Mouse (Mus musculus) midbrain, embryonic 10.5 days (tissue): ENCODE results near the gene Rbm20. TPM values are rescaled to one million over a fixed set of nuclear protein-coding genes. Genes with fewer than 3 reads are reported as not detected.

Experiments
- DNase-seq: peaks from one replicate; pipeline ENCODE4 v3.0.0-alpha.2; 2017; ENCODE audit warnings: low spot score
- H3K27ac ChIP-seq: fragments of 300-500 bp; sonication (generic); replicated peaks from 2 replicates; pipeline ENCODE4 v1.5.1; 2016; ENCODE audit warnings: mild to moderate bottlenecking
- H3K27me3 ChIP-seq: fragments of 300-500 bp; sonication (generic); 2 replicates; pipeline ENCODE4 v1.6.1; 2016; ENCODE audit warnings: low read depth, mild to moderate bottlenecking; ENCODE audit not compliant: poor library complexity, severe bottlenecking
- H3K36me3 ChIP-seq: fragments of 300-500 bp; sonication (generic); 2 replicates; pipeline ENCODE4 v1.6.1; 2016; ENCODE audit warnings: mild to moderate bottlenecking, moderate library complexity
- H3K4me1 ChIP-seq: fragments of 300-500 bp; sonication (generic); 2 replicates; pipeline ENCODE4 v1.6.1; 2016
- H3K4me3 ChIP-seq: fragments of 300-500 bp; sonication (generic); 2 replicates; pipeline ENCODE4 v1.5.1; 2016; ENCODE audit warnings: mild to moderate bottlenecking, moderate library complexity
- H3K9me3 ChIP-seq: fragments of 300-500 bp; sonication (generic); replicated peaks from 2 replicates; pipeline ENCODE4 v1.6.1; 2016; ENCODE audit warnings: mild to moderate bottlenecking
- WGBS: fragments of 180-500 bp; shearing (Covaris S2); methylation state at CpG from one replicate; pipeline ENCODE4 v1.1.7; 2016; 5-methylcytosine and 5-hydroxymethylcytosine counted together
- polyA plus RNA-seq: library from polyadenylated mRNA; unstranded; fragments of >200 nt; fragmentation: Nextera tagmentation; extraction: Ambion mirVana; gene quantifications from 2 replicates; pipeline ENCODE4 v1.2.1, GENCODE M21; 2016

Rbm20 gene
- polyA plus RNA-seq, 1 experiment from 2014 or later = 0.75 TPM

GRCm38 (mm10) chr19:53708401-53708800, 31.3 kb downstream of the Rbm20 start:
- Histone ChIP-seq H3K36me3 (no peaks in the 10 kb centered on the region), H3K27ac (no peak overlapping the region), H3K9me3 (peaks cover 3% of the 10 kb centered on the region; the same call in 1 of the 2 replicates), H3K4me3 (no peak overlapping the region), H3K4me1 (peaks cover 15% of the 10 kb centered on the region), H3K27me3 (no peaks in the 10 kb centered on the region)
- WGBS = 80% methylated on average over 11 of the region's 11 CpGs
- no peak for DNase-seq

DNA sequence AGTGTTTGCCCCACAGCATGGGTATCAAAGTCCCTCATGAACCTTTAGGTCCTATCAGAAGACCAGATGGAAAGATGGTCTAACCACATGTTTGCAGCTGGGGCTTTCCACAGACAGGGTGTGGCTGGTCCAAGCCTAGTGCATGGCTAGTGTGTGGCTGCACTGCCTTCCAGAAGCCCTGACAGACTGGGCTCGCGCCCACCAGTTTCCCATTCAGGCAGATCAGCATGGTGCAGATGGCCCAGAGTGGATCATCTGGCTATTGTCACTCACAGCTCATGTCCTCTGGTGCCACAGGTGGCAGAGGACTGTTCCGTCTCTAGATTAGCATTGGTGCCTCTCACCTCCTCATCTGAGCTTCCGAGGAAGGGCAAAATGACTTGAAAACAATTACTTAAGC, 33.8 kb downstream of the Rbm20 start:
- H3K36me3 ChIP-seq = no peaks in the 10 kb centered on the region
- H3K27me3 ChIP-seq = no peaks in the 10 kb centered on the region
- H3K9me3 ChIP-seq = peaks cover 15% of the 10 kb centered on the region
- no peak overlapping the region for H3K27ac ChIP-seq
- no peak overlapping the region for H3K4me3 ChIP-seq
- no peaks in the 10 kb centered on the region for H3K4me1 ChIP-seq
- 68% methylated on average over 4 of the region's 4 CpGs for WGBS
- no peak for DNase-seq

DNA sequence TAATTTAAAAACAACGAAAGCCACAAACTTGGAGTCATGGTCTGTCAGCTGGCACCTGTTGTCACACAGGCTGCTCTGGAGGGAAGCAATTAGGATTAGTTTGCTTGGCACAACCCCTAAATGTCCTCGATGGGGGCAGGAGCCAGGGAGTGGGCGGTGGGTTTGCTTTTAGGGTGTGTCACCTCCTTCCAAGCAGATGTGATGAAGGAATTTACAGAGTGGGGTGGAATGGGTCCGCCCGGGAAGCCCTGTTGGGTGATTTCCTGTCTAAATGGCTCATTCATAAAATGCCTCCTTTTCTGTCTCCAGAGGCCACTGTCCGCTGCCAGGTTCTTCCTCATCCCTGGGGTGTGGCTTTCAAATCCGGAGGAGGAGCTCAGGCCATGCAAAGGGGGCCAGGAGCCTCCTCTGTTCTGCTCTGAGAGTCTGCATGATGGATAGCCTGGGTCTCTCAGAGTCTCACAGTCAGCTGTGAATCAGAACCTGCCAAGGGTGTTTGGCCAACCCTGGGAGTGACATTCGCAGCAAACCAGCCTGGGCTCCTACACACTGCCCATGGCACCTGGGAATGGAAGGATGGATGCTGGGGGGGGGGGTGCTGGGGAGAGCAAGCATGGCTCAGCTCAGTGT, 34.3 kb downstream of the Rbm20 start:
- DNase-seq = no peak
- Histone ChIP-seq H3K4me3 (no peak overlapping the region), H3K27ac (no peak overlapping the region), H3K4me1 (no peaks in the 10 kb centered on the region), H3K27me3 (no peaks in the 10 kb centered on the region), H3K36me3 (no peaks in the 10 kb centered on the region), H3K9me3 (peaks cover 15% of the 10 kb centered on the region)
- WGBS = 56% methylated on average over 8 of the region's 8 CpGs

DNA sequence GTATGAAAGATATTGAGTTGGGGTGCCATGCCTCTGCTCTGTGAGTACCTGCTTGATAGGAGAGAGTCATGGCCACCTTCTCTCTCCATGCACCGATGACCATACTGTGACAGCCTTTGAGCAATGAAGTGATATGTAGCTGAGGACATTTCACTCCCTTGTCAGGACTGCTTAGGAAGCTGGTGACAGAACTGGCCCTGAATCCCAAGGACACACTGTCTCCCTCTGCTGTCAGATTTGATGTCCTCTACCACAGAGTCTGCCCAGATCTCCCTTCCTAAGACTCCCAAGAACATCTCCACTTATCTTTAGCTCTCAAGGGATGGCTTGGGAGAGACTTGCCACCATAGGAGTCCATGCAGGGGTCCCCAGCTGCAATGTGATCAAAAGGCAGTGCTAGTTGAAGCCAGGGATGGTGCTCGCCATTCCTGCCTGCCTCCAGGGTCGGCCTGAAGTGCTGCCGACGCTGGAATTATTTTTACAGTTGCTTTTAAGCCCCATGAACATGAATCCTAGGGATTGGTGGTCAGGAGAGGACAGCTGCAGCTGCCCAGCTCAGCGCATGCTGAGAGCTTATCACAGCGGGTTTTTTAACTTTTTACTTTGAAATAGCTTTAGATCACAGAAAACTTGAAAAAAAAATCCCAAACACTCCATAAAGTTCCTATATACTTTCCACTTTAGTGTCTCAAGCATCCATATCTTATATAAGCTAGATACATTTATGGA, 35.4 kb downstream of the Rbm20 start:
- no peak overlapping the region for H3K27ac ChIP-seq
- H3K27me3 ChIP-seq = no peaks in the 10 kb centered on the region
- no peak overlapping the region for H3K4me3 ChIP-seq
- peaks cover 15% of the 10 kb centered on the region for H3K9me3 ChIP-seq
- 71% methylated on average over 7 of the region's 7 CpGs for WGBS
- H3K4me1 ChIP-seq = no peaks in the 10 kb centered on the region
- DNase-seq = no peak
- H3K36me3 ChIP-seq = no peaks in the 10 kb centered on the region

- H3K4me1 ChIP-seq = no peaks in the 10 kb centered on the region
- no peaks in the 10 kb centered on the region for H3K36me3 ChIP-seq
- WGBS = 83% methylated on average over 6 of the region's 6 CpGs
- no peak for DNase-seq
- H3K4me3 ChIP-seq = no peak overlapping the region
- H3K27me3 ChIP-seq = no peaks in the 10 kb centered on the region
- H3K27ac ChIP-seq = no peak overlapping the region
- peaks cover 13% of the 10 kb centered on the region for H3K9me3 ChIP-seq
Measured at GRCm38 (mm10) chr19:53713364-53713763, 36.3 kb downstream of the Rbm20 start.

GRCm38 (mm10) chr19:53716469-53716868, 39.4 kb downstream of the Rbm20 start:
- 91% methylated on average over 7 of the region's 7 CpGs for WGBS
- no peak for DNase-seq
- no peaks in the 10 kb centered on the region for H3K36me3 ChIP-seq
- H3K9me3 ChIP-seq = peaks cover 15% of the 10 kb centered on the region
- no peaks in the 10 kb centered on the region for H3K27me3 ChIP-seq
- no peaks in the 10 kb centered on the region for H3K4me1 ChIP-seq
- no peak overlapping the region for H3K27ac ChIP-seq
- no peak overlapping the region for H3K4me3 ChIP-seq

GRCm38 (mm10) chr19:53717364-53717763, 40.3 kb downstream of the Rbm20 start:
- no peaks in the 10 kb centered on the region for H3K36me3 ChIP-seq
- H3K27ac ChIP-seq = no peak overlapping the region
- no peak overlapping the region for H3K4me3 ChIP-seq
- no peaks in the 10 kb centered on the region for H3K4me1 ChIP-seq
- H3K27me3 ChIP-seq = no peaks in the 10 kb centered on the region
- 89% methylated on average over 9 of the region's 9 CpGs for WGBS
- H3K9me3 ChIP-seq = peaks cover 15% of the 10 kb centered on the region
- DNase-seq = no peak

GRCm38 (mm10) chr19:53722186-53722585, 45.1 kb downstream of the Rbm20 start:
- DNase-seq = no peak

GRCm38 (mm10) chr19:53724053-53724452, 46.9 kb downstream of the Rbm20 start:
- 89% methylated on average over 5 of the region's 5 CpGs for WGBS
- Histone ChIP-seq H3K4me3 (no peak overlapping the region), H3K27ac (no peak overlapping the region), H3K9me3 (0 out of 2 replicates have a peak, but pooled peaks cover 2% of the 10 kb centered on the region), H3K27me3 (0 out of 2 replicates have a peak, but pooled peaks cover 10% of the 10 kb centered on the region), H3K36me3 (no peaks in the 10 kb centered on the region), H3K4me1 (no peaks in the 10 kb centered on the region)
- DNase-seq = no peak

More at GRCm38 (mm10) chr19:53722186-53722585, 45.1 kb downstream of the Rbm20 start:
- Histone ChIP-seq H3K4me1 (no peaks in the 10 kb centered on the region), H3K4me3 (no peak overlapping the region), H3K36me3 (no peaks in the 10 kb centered on the region), H3K9me3 (0 out of 2 replicates have a peak, but pooled peaks cover 2% of the 10 kb centered on the region), H3K27ac (no peak overlapping the region), H3K27me3 (0 out of 2 replicates have a peak, but pooled peaks cover 5% of the 10 kb centered on the region)
- 90% methylated on average over 5 of the region's 5 CpGs for WGBS

GRCm38 (mm10) chr19:53726340-53726739, 49.2 kb downstream of the Rbm20 start:
- 45% methylated on average over 12 of the region's 12 CpGs for WGBS
- Histone ChIP-seq H3K9me3 (no peaks in the 10 kb centered on the region), H3K27me3 (0 out of 2 replicates have a peak, but pooled peaks cover 10% of the 10 kb centered on the region), H3K36me3 (no peaks in the 10 kb centered on the region), H3K27ac (no peak overlapping the region), H3K4me1 (no peaks in the 10 kb centered on the region), H3K4me3 (no peak overlapping the region)
- DNase-seq = no peak

DNA sequence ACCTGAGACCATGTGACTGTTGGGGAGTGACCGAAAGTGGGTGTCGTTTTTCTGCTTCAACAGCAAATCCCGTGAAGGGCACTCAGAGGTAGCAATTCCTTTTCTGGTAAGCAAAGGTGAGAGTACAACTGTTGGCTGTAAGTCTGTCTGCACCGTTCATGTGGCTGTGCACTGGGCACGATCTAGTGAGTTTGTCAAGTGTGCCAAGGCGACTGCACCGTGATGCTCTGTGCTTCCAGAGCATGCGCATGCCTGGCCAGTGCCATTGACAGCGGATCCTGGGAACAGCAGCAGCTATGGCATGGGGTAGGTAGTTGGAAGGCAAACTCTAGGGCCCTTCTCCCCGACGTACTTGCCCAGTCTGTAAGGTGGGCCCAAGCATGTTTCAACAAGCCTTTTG, 49.6 kb downstream of the Rbm20 start:
- 75% methylated on average over 11 of the region's 11 CpGs for WGBS
- Histone ChIP-seq H3K9me3 (no peaks in the 10 kb centered on the region), H3K27ac (no peak overlapping the region), H3K4me1 (peaks cover 2% of the 10 kb centered on the region; the same call in 1 of the 2 replicates), H3K27me3 (0 out of 2 replicates have a peak, but pooled peaks cover 10% of the 10 kb centered on the region), H3K36me3 (no peaks in the 10 kb centered on the region), H3K4me3 (no peak overlapping the region)
- DNase-seq = no peak

GRCm38 (mm10) chr19:53727277-53727676, 50.2 kb downstream of the Rbm20 start:
- Histone ChIP-seq H3K27me3 (0 out of 2 replicates have a peak, but pooled peaks cover 10% of the 10 kb centered on the region), H3K4me1 (peaks cover 4% of the 10 kb centered on the region; the same call in 1 of the 2 replicates), H3K27ac (no peak overlapping the region), H3K4me3 (no peak overlapping the region), H3K9me3 (no peaks in the 10 kb centered on the region), H3K36me3 (no peaks in the 10 kb centered on the region)
- 63% methylated on average over 4 of the region's 4 CpGs for whole genome bisulfite sequencing
- no peak for DNase-seq
